8 mouse cellular contexts compared by ENCODE assay signal in the genomic region with DNA sequence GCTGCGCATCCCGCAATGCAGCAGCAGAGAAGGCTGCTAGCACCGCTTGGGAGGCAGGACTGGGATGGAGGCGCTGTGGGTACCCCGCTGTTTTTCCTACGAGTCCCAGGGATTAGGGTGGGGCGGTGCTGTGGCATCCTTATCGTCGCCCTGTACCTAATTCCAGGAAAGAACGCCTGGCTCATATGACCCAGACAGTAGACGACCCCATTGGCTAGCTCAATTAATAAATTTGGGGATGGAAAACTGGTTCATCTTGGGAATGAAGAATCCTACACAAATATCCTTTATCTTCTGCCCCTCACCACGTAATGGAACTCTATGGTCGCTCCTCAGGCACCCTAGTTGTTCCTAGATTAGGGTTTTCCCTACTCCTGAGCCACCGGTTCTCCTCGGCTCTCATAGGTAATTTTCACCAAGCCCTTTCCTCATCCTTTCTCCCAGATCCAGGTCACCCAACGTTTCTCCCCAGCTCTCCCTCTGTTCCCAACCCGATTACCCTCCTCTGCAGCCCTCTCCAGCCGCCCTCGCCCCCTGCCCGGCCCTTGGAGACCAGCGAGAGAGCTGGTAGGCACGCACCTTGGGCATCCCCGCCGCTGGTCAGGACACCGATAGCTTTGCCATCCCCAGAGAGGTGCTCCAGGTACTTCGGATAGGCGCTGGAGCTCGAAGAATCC. TPM values are rescaled to one million over a fixed set of nuclear protein-coding genes. Genes with fewer than 3 reads are reported as not detected.
DNase-seq lines count a peak whose midpoint lies in the region; ATAC-seq lines count a peak whose summit lies in the region.

No protein-coding gene starts in this region.

- H3K9me3 ChIP-seq in lung, embryonic 16.5 days (ENCODE audit: control insufficient read depth, low read length) = no peaks in the 10 kb centered on the region
- no peaks in the 10 kb centered on the region for H3K9me3 ChIP-seq in forebrain, embryonic 10.5 days
- H3K9me3 ChIP-seq in liver, embryonic 11.5 days (ENCODE audit: control insufficient read depth, low read length) = no peaks in the 10 kb centered on the region

- H3K4me1 ChIP-seq in lung, embryonic 16.5 days (replicated peaks; ENCODE audit: control insufficient read depth, insufficient read depth, low read length) = peaks cover 11% of the 10 kb centered on the region
- H3K4me1 ChIP-seq in forebrain, embryonic 10.5 days = peaks cover 23% of the 10 kb centered on the region
- peaks cover 17% of the 10 kb centered on the region for H3K4me1 ChIP-seq in liver, embryonic 11.5 days (replicated peaks; ENCODE audit: control insufficient read depth, insufficient read depth, low read length)

- under 1% methylated on average over 28 of the region's 28 CpGs for WGBS in lung, embryonic 16.5 days
- under 1% methylated on average over 28 of the region's 28 CpGs for WGBS in forebrain, embryonic 10.5 days
- 1% methylated on average over 27 of the region's 28 CpGs for WGBS in liver, embryonic 11.5 days

- ATAC-seq in lung, embryonic 16.5 days (ENCODE audit: low read depth) = peak; percentile 8
- peak; percentile 22; the same call in 1 of the 2 replicates for ATAC-seq in liver, embryonic 11.5 days (replicated peaks; ENCODE audit: low FRiP score)

- H3K36me3 ChIP-seq in lung, embryonic 16.5 days (ENCODE audit: control insufficient read depth, insufficient read depth, low read length) = no peaks in the 10 kb centered on the region
- no peaks in the 10 kb centered on the region for H3K36me3 ChIP-seq in forebrain, embryonic 10.5 days (replicated peaks)
- no peaks in the 10 kb centered on the region for H3K36me3 ChIP-seq in liver, embryonic 11.5 days (ENCODE audit: control insufficient read depth, insufficient read depth, low read length)

- H3K4me2 ChIP-seq in lung, embryonic 16.5 days (ENCODE audit: low read depth, low read length) = peak overlapping the region; percentile 100
- peak overlapping the region; percentile 100 for H3K4me2 ChIP-seq in liver, embryonic 11.5 days

- H3K9ac ChIP-seq in lung, embryonic 16.5 days (ENCODE audit: low read length) = peak overlapping the region; percentile 70
- H3K9ac ChIP-seq in liver, embryonic 11.5 days (ENCODE audit: low read depth, low read length) = peak overlapping the region; percentile 71

- H3K27ac ChIP-seq in lung, embryonic 16.5 days (ENCODE audit: low read length) = no peak overlapping the region
- peak overlapping the region; percentile 30; the same call in 1 of the 2 replicates for H3K27ac ChIP-seq in forebrain, embryonic 10.5 days
- H3K27ac ChIP-seq in liver, embryonic 11.5 days (ENCODE audit: low read depth, low read length) = peak overlapping the region; percentile 43; the same call in 1 of the 2 replicates

- peak; percentile 41 for DNase-seq in adrenal gland, adult 2 months
- DNase-seq in adrenal gland, postnatal 25 days = no peak
- no peak for DNase-seq in lung, postnatal 4 days
- DNase-seq in forebrain, embryonic 10.5 days (ENCODE audit: extremely low spot score, low spot score) = peak; percentile 22
- no peak for DNase-seq in liver, embryonic 11.5 days (ENCODE audit: low spot score)
- DNase-seq in right cerebral cortex, postnatal 25 days = peak; percentile 56
- no peak for DNase-seq in ovary, postnatal 36 days (ENCODE audit: low spot score)

- H3K27me3 ChIP-seq in lung, embryonic 16.5 days (ENCODE audit: control insufficient read depth, insufficient read depth, low read depth, low read length) = no peaks in the 10 kb centered on the region; the same call in 1 of the 2 replicates
- peaks cover 31% of the 10 kb centered on the region for H3K27me3 ChIP-seq in forebrain, embryonic 10.5 days (ENCODE audit: poor library complexity, severe bottlenecking)
- H3K27me3 ChIP-seq in liver, embryonic 11.5 days (replicated peaks; ENCODE audit: control insufficient read depth, insufficient read depth, low read length) = no peaks in the 10 kb centered on the region

- peak overlapping the region; percentile 65 for H3K4me3 ChIP-seq in lung, embryonic 16.5 days (ENCODE audit: low read length)
- peak overlapping the region; percentile 73 for H3K4me3 ChIP-seq in forebrain, embryonic 10.5 days
- peak overlapping the region; percentile 70 for H3K4me3 ChIP-seq in liver, embryonic 11.5 days (ENCODE audit: low read depth, low read length)

RNA-seq across cellular contexts. Expression of a gene that starts 0.4 kb away (rescaled TPM):
- total RNA-seq in adrenal gland, adult 2 months (2021) = 10 to 100 TPM; 73.0 to 83.9 TPM
- polyA plus RNA-seq in adrenal gland, adult 2 months (2012; rRNA removed) = 32.6 and 33.0 TPM in 2 replicates
- total RNA-seq in adrenal gland, postnatal 25 days (2021) = 57.6 and 66.5 TPM in 2 replicates
- 29.5 and 34.6 TPM in 2 replicates for polyA plus RNA-seq in lung, embryonic 16.5 days (2015; fragmentation: Nextera tagmentation; extraction: Ambion mirVana)
- polyA plus RNA-seq in forebrain, embryonic 10.5 days (2016; fragmentation: Nextera tagmentation; extraction: Ambion mirVana) = 11.0 and 12.5 TPM in 2 replicates
- 27.4 and 31.2 TPM in 2 replicates for polyA plus RNA-seq in liver, embryonic 11.5 days (2014; fragmentation: Nextera tagmentation; extraction: Ambion mirVana)

Comparison
In these comparisons a context has a peak if more than half of its experiments do, and no peak if none do; other contexts are left out.
1. DNase-seq: peak in adrenal gland, adult 2 months (single experiment), forebrain, embryonic 10.5 days (single experiment) and right cerebral cortex, postnatal 25 days (single experiment); none in adrenal gland, postnatal 25 days (single experiment), lung, postnatal 4 days (0 of 2), liver, embryonic 11.5 days (single experiment) and ovary, postnatal 36 days (single experiment).
2. Peak in every context shown above with its lines, with median percentiles within 50 percentile points of each other: H3K4me3 ChIP-seq.